Mouse (Mus musculus): ENCODE data around the gene Xk. TPM values are rescaled to one million over a fixed set of nuclear protein-coding genes. Genes with fewer than 3 reads are reported as not detected.
A peak's percentile ranks its signal among the peaks of the same experiment; 100 is the strongest.
"Not testable (repeated sequence)": the region's sequence is repeated elsewhere in the genome, so short reads cannot be mapped to it uniquely, and the experiment has no call there.

The Xk gene
- polyA plus RNA-seq, 1 experiment from 2014 or later, result 2.0 TPM

DNA sequence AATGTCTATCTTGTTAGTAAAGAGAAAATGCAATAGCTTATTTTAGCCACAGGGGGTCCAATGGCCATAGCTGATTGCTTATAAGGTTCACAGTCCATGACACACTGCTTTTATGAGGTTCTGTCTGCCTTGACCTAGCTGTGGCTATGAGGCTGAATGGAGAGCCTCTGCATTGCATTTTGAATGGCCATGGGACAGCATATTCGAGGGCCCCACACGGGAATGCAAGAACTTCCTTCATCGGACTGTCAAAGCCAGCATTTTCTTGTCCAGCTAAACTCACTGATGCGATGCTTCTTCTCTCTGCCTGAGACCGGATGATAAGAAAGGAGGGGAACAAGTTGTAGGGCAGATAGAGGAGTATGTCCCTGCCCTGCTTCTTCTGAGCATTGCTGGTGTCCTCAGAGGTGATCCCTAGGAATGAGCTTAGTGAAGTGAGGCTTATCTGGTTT is 25.9 kb downstream of the Xk start:
- TF ChIP-seq CTCF (IDR thresholded peaks at IDR 0.05; ENCODE audit: low read depth), result peak; percentile 18; the same call in 1 of the 2 replicates
- no peak for TF ChIP-seq EP300 (optimal IDR thresholded peaks at IDR 0.05)
- WGBS, result 85% methylated on average over 5 of the region's 5 CpGs
- H3K27ac ChIP-seq (replicated peaks), result no peak overlapping the region
- no peak overlapping the region for H3K4me2 ChIP-seq (replicated peaks; ENCODE audit: low read depth)
- H3K4me3 ChIP-seq (ENCODE audit: low read depth, low read length), result no peak overlapping the region
- no peak overlapping the region for H3K9ac ChIP-seq (ENCODE audit: low read length)
- H3K4me1 ChIP-seq (replicated peaks; ENCODE audit: control insufficient read depth, insufficient read depth), result no peaks in the 10 kb centered on the region
- no peaks in the 10 kb centered on the region for H3K9me3 ChIP-seq (ENCODE audit: control insufficient read depth, low read length)
- no peak for DNase-seq (ENCODE audit: low spot score)
- no peaks in the 10 kb centered on the region for H3K27me3 ChIP-seq (ENCODE audit: control insufficient read depth, insufficient read depth, low read length)
- H3K36me3 ChIP-seq (ENCODE audit: control insufficient read depth, insufficient read depth, low read length), result no peaks in the 10 kb centered on the region
- no peak for ATAC-seq (ENCODE audit: low FRiP score, low TSS enrichment)

DNA sequence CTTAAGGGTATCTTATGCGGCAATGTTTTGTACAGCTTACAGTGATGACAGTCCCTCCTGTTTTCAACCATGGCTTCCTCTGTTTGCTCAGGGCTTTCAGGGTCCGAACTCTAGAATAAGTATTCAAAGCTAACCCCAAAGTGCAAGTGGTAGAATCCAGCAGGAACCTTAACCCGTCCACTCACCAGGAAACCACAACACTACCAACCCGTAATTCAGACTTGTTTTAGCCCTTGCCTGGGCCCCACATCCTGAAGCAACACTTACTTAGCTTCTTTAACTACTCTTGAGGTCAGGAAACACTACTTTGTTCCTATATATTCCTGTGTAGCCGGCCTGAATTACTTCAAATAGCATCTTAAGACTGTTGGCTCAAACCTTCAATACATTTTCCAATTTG is 30.2 kb downstream of the Xk start:
- Histone ChIP-seq H3K4me1 (replicated peaks; ENCODE audit: control insufficient read depth, insufficient read depth) (no peaks in the 10 kb centered on the region), H3K4me2 (replicated peaks; ENCODE audit: low read depth) (no peak overlapping the region), H3K9ac (ENCODE audit: low read length) (no peak overlapping the region), H3K27me3 (ENCODE audit: control insufficient read depth, insufficient read depth, low read length) (no peaks in the 10 kb centered on the region), H3K36me3 (ENCODE audit: control insufficient read depth, insufficient read depth, low read length) (no peaks in the 10 kb centered on the region), H3K4me3 (ENCODE audit: low read depth, low read length) (no peak overlapping the region), H3K9me3 (ENCODE audit: control insufficient read depth, low read length) (no peaks in the 10 kb centered on the region), H3K27ac (replicated peaks) (no peak overlapping the region)
- ATAC-seq (ENCODE audit: low FRiP score, low TSS enrichment), result no peak
- DNase-seq (ENCODE audit: low spot score), result no peak
- TF ChIP-seq CTCF (IDR thresholded peaks at IDR 0.05; ENCODE audit: low read depth) (no peak), EP300 (optimal IDR thresholded peaks at IDR 0.05) (no peak)
- WGBS, result 71% methylated on average over 5 of the region's 5 CpGs

DNA sequence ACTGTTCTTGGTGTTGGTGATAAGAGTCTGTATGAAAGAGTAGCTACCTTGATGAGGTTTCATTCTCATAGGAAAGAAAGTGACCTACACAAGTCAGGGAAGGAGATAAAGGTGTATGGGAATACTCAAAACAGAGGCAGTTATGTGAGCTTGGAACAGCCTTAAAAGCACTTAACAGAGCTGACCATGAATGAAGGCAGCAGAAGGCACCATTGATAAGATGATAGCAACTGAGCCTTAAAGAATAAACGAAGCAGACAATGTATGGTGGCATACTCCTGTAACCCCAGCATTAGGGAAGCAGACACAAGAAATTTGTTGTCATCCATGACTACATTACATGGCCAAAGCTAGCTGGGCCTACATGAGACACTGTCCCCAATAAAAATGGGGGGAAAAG is 30.9 kb downstream of the Xk start:
- Histone ChIP-seq H3K27me3 (ENCODE audit: control insufficient read depth, insufficient read depth, low read length) (no peaks in the 10 kb centered on the region), H3K4me3 (ENCODE audit: low read depth, low read length) (no peak overlapping the region), H3K4me2 (replicated peaks; ENCODE audit: low read depth) (no peak overlapping the region), H3K27ac (replicated peaks) (no peak overlapping the region), H3K9ac (ENCODE audit: low read length) (no peak overlapping the region), H3K9me3 (ENCODE audit: control insufficient read depth, low read length) (no peaks in the 10 kb centered on the region), H3K4me1 (replicated peaks; ENCODE audit: control insufficient read depth, insufficient read depth) (no peaks in the 10 kb centered on the region), H3K36me3 (ENCODE audit: control insufficient read depth, insufficient read depth, low read length) (no peaks in the 10 kb centered on the region)
- 58% methylated on average over 1 of the region's 1 CpGs for WGBS
- DNase-seq (ENCODE audit: low spot score) (no peak), ATAC-seq (ENCODE audit: low FRiP score, low TSS enrichment) (no peak)
- TF ChIP-seq EP300 (optimal IDR thresholded peaks at IDR 0.05) (no peak), CTCF (IDR thresholded peaks at IDR 0.05; ENCODE audit: low read depth) (no peak)

DNA sequence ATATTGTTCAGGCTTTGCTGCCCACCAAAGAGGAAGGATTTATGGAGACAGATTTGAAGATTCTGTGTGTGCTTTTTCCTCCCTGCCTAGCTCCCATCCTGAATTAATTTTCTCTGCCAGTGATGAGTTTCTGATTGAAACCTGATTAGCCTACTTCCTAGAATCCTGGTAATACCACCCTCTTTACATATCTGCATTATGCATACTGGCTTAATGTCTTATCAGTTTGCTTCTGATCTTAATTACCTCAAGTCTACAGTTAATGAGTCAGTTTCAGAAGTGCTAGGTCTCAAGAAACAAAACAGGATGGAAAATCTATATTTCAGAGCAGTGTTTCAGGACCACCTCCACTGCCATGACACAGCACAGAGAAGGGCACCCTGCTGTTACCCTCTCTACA is 43.9 kb downstream of the Xk start:
- not testable (repeated sequence) for H3K27ac ChIP-seq (replicated peaks); H3K4me1 ChIP-seq (replicated peaks; ENCODE audit: control insufficient read depth, insufficient read depth)

DNA sequence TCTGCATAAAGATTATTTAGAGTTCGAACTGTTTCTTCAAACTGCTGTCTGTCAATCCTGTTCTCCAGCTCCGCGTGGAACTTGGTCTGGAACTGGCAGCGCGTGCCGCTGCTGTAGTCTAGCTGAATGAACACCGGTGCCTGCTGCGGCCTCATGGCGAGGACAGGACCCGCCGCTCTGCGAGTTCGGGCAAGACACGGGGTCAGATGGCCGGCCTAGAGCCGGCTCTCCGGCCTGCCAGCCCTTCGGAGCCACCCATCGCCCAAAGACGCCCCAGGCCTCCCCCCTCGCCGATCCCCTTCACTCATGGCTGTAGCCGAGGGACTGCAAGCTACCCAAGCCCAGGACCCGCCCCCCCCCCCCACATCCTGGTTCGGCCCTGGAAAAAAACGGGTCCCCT is 55.4 kb downstream of the Xk start:
- not testable (repeated sequence) for ATAC-seq (ENCODE audit: low FRiP score, low TSS enrichment); H3K4me3 ChIP-seq (ENCODE audit: low read depth, low read length); H3K27me3 ChIP-seq (ENCODE audit: control insufficient read depth, insufficient read depth, low read length); H3K27ac ChIP-seq (replicated peaks); H3K36me3 ChIP-seq (ENCODE audit: control insufficient read depth, insufficient read depth, low read length); H3K4me2 ChIP-seq (replicated peaks; ENCODE audit: low read depth); DNase-seq (ENCODE audit: low spot score); H3K4me1 ChIP-seq (replicated peaks; ENCODE audit: control insufficient read depth, insufficient read depth); H3K9me3 ChIP-seq (ENCODE audit: control insufficient read depth, low read length); H3K9ac ChIP-seq (ENCODE audit: low read length)
- WGBS, result 90% methylated on average over 20 of the region's 26 CpGs

More for the DNA sequence above, 43.9 kb downstream of the Xk start:
- H3K36me3 ChIP-seq (ENCODE audit: control insufficient read depth, insufficient read depth, low read length); H3K27me3 ChIP-seq (ENCODE audit: control insufficient read depth, insufficient read depth, low read length); DNase-seq (ENCODE audit: low spot score); H3K9ac ChIP-seq (ENCODE audit: low read length); H3K4me3 ChIP-seq (ENCODE audit: low read depth, low read length); H3K9me3 ChIP-seq (ENCODE audit: control insufficient read depth, low read length); H3K4me2 ChIP-seq (replicated peaks; ENCODE audit: low read depth); ATAC-seq (ENCODE audit: low FRiP score, low TSS enrichment): not testable (repeated sequence)

DNA sequence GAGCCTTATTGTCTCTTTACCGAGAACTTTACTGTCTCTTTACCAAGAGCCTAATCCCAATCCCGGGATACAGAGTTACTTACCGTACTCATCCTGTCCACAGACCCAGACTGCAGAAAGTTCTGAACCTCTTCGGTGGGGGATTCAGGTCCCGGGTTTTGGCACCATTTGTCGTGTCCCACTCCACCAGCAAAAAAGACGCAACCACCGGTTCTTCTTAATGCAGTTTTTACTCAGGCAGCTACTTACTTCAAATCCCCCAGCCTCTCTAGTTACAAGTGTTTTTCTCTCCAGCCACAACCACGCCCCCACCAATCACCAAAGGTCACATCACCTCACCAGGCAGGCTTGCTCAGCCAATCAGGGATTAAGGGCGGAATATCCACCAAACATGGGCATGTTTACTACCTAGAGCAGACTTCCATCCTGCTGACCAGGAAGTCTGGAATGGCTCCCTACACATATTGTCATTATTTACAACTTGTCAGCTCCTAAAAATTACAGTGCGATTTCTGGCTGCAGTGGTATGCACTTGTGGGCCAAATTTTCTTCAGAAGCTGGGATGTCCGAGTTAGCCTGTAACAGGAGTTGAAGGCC is 59.9 kb downstream of the Xk start:
- H3K9me3 ChIP-seq (ENCODE audit: control insufficient read depth, low read length); DNase-seq (ENCODE audit: low spot score); H3K4me1 ChIP-seq (replicated peaks; ENCODE audit: control insufficient read depth, insufficient read depth); H3K36me3 ChIP-seq (ENCODE audit: control insufficient read depth, insufficient read depth, low read length); ATAC-seq (ENCODE audit: low FRiP score, low TSS enrichment); H3K27me3 ChIP-seq (ENCODE audit: control insufficient read depth, insufficient read depth, low read length); H3K4me2 ChIP-seq (replicated peaks; ENCODE audit: low read depth); H3K9ac ChIP-seq (ENCODE audit: low read length); H3K27ac ChIP-seq (replicated peaks); H3K4me3 ChIP-seq (ENCODE audit: low read depth, low read length): not testable (repeated sequence)
- 73% methylated on average over 12 of the region's 12 CpGs for WGBS

Measured in stomach, postnatal 0 days (tissue).